Mouse (Mus musculus) MEL (cell line): Measurements from ENCODE around the gene Mylip. TPM values are rescaled to one million over a fixed set of nuclear protein-coding genes. Genes with fewer than 3 reads are reported as not detected.

Experiments used
- DNase-seq: peaks from one replicate; pipeline ENCODE4 v3.0.0; 2011; ENCODE audit warnings: low read depth, low spot score
- H3K27ac ChIP-seq: 2 replicates; pipeline ENCODE4 v1.5.1; 2012; ENCODE audit warnings: low read depth, mild to moderate bottlenecking, control low read depth, low read length, moderate library complexity; ENCODE audit not compliant: control insufficient read depth
- H3K27me3 ChIP-seq, 2 experiments: fragments of 150-350 bp in 1 of 2; sonication (generic) in 1 of 2; 2 replicates each; pipeline ENCODE4 v1.6.1; 2012; ENCODE audit warnings: low read length in 2 of 2, mild to moderate bottlenecking in 2 of 2, improper control_type of control experiment in 1 of 2, moderate library complexity in 1 of 2; ENCODE audit not compliant: insufficient read depth in 2 of 2, control insufficient read depth in 1 of 2
- H3K36me3 ChIP-seq, 2 experiments: 2 replicates each; pipeline ENCODE4 v1.6.1; 2012 to 2014; ENCODE audit warnings: low read length in 2 of 2, improper control_type of control experiment in 1 of 2, inconsistent platforms in 1 of 2, mild to moderate bottlenecking in 1 of 2; ENCODE audit not compliant: insufficient read depth in 2 of 2, control insufficient read depth in 1 of 2
- H3K4me1 ChIP-seq, 2 experiments: fragments of 150-350 bp in 1 of 2; sonication (generic) in 1 of 2; 2 replicates each; pipeline ENCODE4 v1.6.1; 2012; ENCODE audit warnings: low read length in 2 of 2, improper control_type of control experiment in 1 of 2, mild to moderate bottlenecking in 1 of 2; ENCODE audit not compliant: insufficient read depth in 2 of 2, control insufficient read depth in 1 of 2
- H3K4me3 ChIP-seq, 2 experiments: fragments of 150-350 bp in 1 of 2; sonication (generic) in 1 of 2; 2 replicates each; pipeline ENCODE4 v1.5.1; 2012; ENCODE audit warnings: low read depth in 2 of 2, low read length in 2 of 2, mild to moderate bottlenecking in 2 of 2, moderate library complexity in 2 of 2, control low read depth in 1 of 2, improper control_type of control experiment in 1 of 2; ENCODE audit not compliant: control insufficient read depth in 1 of 2, insufficient read depth in 1 of 2
- H3K79me2 ChIP-seq: 2 replicates; pipeline ENCODE4 v1.6.1; 2012; ENCODE audit warnings: mild to moderate bottlenecking, low read length, moderate library complexity; ENCODE audit not compliant: control insufficient read depth, poor library complexity, insufficient read depth
- H3K9ac ChIP-seq: 2 replicates; pipeline ENCODE4 v1.6.1; 2012; ENCODE audit warnings: low read depth, mild to moderate bottlenecking, control low read depth, low read length, moderate library complexity; ENCODE audit not compliant: control insufficient read depth, poor library complexity, severe bottlenecking
- H3K9me3 ChIP-seq: fragments of 150-350 bp; sonication (generic); replicated peaks from 2 replicates; pipeline ENCODE4 v1.6.1; 2012; ENCODE audit warnings: mild to moderate bottlenecking, low read length, improper control_type of control experiment, moderate library complexity; ENCODE audit not compliant: insufficient read depth
- BHLHE40 ChIP-seq: IDR thresholded peaks from 2 replicates; pipeline ENCODE4 v1.6.1; 2012; ENCODE audit warnings: low read depth, mild to moderate bottlenecking, inconsistent platforms, low read length, improper control_type of control experiment, borderline replicate concordance
- CHD2 ChIP-seq: IDR thresholded peaks from 2 replicates; pipeline ENCODE4 v1.6.1; 2011; ENCODE audit warnings: low read length, improper control_type of control experiment
- E2F4 ChIP-seq: IDR thresholded peaks from 2 replicates; pipeline ENCODE4 v1.6.1; 2011; ENCODE audit warnings: low read depth, low read length, improper control_type of control experiment, borderline replicate concordance
- ELF1 ChIP-seq: IDR thresholded peaks from 2 replicates; pipeline ENCODE4 v1.6.1; 2014; ENCODE audit warnings: low read depth, mild to moderate bottlenecking, inconsistent platforms, low read length, improper control_type of control experiment, moderate library complexity
- EP300 ChIP-seq, 2 experiments: IDR thresholded peaks; 2 replicates each; pipeline ENCODE4 v1.6.1; 2011; ENCODE audit warnings: improper control_type of control experiment in 2 of 2, low read length in 2 of 2, low read depth in 1 of 2, mild to moderate bottlenecking in 1 of 2
- ETS1 ChIP-seq: IDR thresholded peaks from 2 replicates; pipeline ENCODE4 v1.6.1; 2012; ENCODE audit warnings: low read depth, mild to moderate bottlenecking, inconsistent platforms, low read length, improper control_type of control experiment, moderate library complexity
- GATA1 ChIP-seq: IDR thresholded peaks from 2 replicates; pipeline ENCODE4 v1.6.1; 2011; ENCODE audit warnings: low read depth, low read length, improper control_type of control experiment
- MAFK ChIP-seq: IDR thresholded peaks from 2 replicates; pipeline ENCODE4 v1.6.1; 2011; ENCODE audit warnings: low read depth, mild to moderate bottlenecking, low read length, improper control_type of control experiment, borderline replicate concordance
- MAZ ChIP-seq: IDR thresholded peaks from 2 replicates; pipeline ENCODE4 v1.6.1; 2012; ENCODE audit warnings: low read depth, mild to moderate bottlenecking, inconsistent platforms, low read length, improper control_type of control experiment
- MXI1 ChIP-seq: IDR thresholded peaks from 2 replicates; pipeline ENCODE4 v1.6.1; 2011; ENCODE audit warnings: mild to moderate bottlenecking, low read depth, low read length, improper control_type of control experiment
- MYB ChIP-seq: IDR thresholded peaks from 2 replicates; pipeline ENCODE4 v1.6.1; 2011; ENCODE audit warnings: mild to moderate bottlenecking, low read depth, low read length, improper control_type of control experiment
- POLR2AphosphoS2 ChIP-seq: IDR thresholded peaks from 2 replicates; pipeline ENCODE4 v1.6.1; 2011; ENCODE audit warnings: low read length, improper control_type of control experiment
- RAD21 ChIP-seq: IDR thresholded peaks from 2 replicates; pipeline ENCODE4 v1.6.1; 2011; ENCODE audit warnings: mild to moderate bottlenecking, low read depth, low read length, improper control_type of control experiment
- SIN3A ChIP-seq: IDR thresholded peaks from 2 replicates; pipeline ENCODE4 v1.6.1; 2012; ENCODE audit warnings: low read length, improper control_type of control experiment, inconsistent platforms
- TAL1 ChIP-seq: IDR thresholded peaks from 2 replicates; pipeline ENCODE4 v1.6.1; 2012; ENCODE audit warnings: mild to moderate bottlenecking, inconsistent platforms, low read length, moderate library complexity, mixed read lengths
- TBP ChIP-seq: IDR thresholded peaks from 2 replicates; pipeline ENCODE4 v1.8.0; 2011; ENCODE audit warnings: low read depth, low read length, improper control_type of control experiment
- TCF12 ChIP-seq: IDR thresholded peaks from 2 replicates; pipeline ENCODE4 v1.6.1; 2014; ENCODE audit warnings: low read depth, mild to moderate bottlenecking, inconsistent platforms, low read length, improper control_type of control experiment, moderate library complexity
- UBTF ChIP-seq: IDR thresholded peaks from 2 replicates; pipeline ENCODE4 v1.6.1; 2012; ENCODE audit warnings: low read depth, mild to moderate bottlenecking, inconsistent platforms, low read length, improper control_type of control experiment, moderate library complexity, borderline replicate concordance; ENCODE audit not compliant: insufficient read depth
- USF1 ChIP-seq: IDR thresholded peaks from 2 replicates; pipeline ENCODE4 v1.6.1; 2014; ENCODE audit warnings: low read depth, mild to moderate bottlenecking, inconsistent platforms, low read length, improper control_type of control experiment, moderate library complexity
- USF2 ChIP-seq, 2 experiments: IDR thresholded peaks; 2 replicates each; pipeline ENCODE4 v1.6.1; 2011 to 2012; ENCODE audit warnings: improper control_type of control experiment in 2 of 2, low read length in 2 of 2, borderline replicate concordance in 1 of 2, inconsistent platforms in 1 of 2, low read depth in 1 of 2, mild to moderate bottlenecking in 1 of 2; ENCODE audit not compliant: insufficient read depth in 1 of 2
- ZC3H11A ChIP-seq: IDR thresholded peaks from 2 replicates; pipeline ENCODE4 v1.6.1; 2012; ENCODE audit warnings: low read depth, mild to moderate bottlenecking, inconsistent platforms, low read length, improper control_type of control experiment
- polyA plus RNA-seq, 2 experiments: library from polyadenylated mRNA; stranded (reverse) in 1 of 2; unstranded in 1 of 2; fragments of >175 nt in 1 of 2; fragments of >200 nt in 1 of 2; gene quantifications; 2 replicates each; pipeline versions ENCODE4 v1.2.1 to v1.2.4; 2012; ENCODE audit warnings: low replicate concordance in 2 of 2, low read depth in 1 of 2; ENCODE audit not compliant: insufficient read length in 2 of 2, insufficient read depth in 1 of 2, missing spikeins in 1 of 2
- total RNA-seq: library from RNA; depleted of rRNA; stranded (reverse); fragments of 300-350 nt; gene quantifications from 2 replicates; pipeline ENCODE4 v1.2.3, GENCODE M21; 2012

Mylip gene
- total and polyA plus RNA-seq, 3 experiments = 1.4 to 7.6 TPM; not detected in 1

- H3K79me2 ChIP-seq = no peaks in the 10 kb centered on the region
- no peak for TF ChIP-seq MXI1
- TF ChIP-seq ELF1 = no peak
- no peak for TF ChIP-seq SIN3A
- TF ChIP-seq UBTF = no peak
- peak; percentile 9 to 37; a peak in 1 of 4 replicates for TF ChIP-seq EP300 (IDR thresholded peaks at IDR 0.05; ENCODE audit: low read depth in 1 of 2, low read length in 2 of 2)
- TF ChIP-seq TAL1 = peak; percentile 65
- TF ChIP-seq TCF12 = peak; percentile 39; the same call in 1 of the 2 replicates
- DNase-seq = peak; percentile 56
- H3K36me3 ChIP-seq = peaks cover 0 to 21% of the 10 kb centered on the region in 2 experiments; a peak in 2 of 4 replicates
- no peak overlapping the region for H3K4me3 ChIP-seq
- H3K27ac ChIP-seq = 0 out of 2 replicates have a peak overlapping the region, but pooled peaks have one; percentile 3
- H3K4me1 ChIP-seq = peaks cover 0 to 24% of the 10 kb centered on the region in 2 experiments; a peak in 2 of 4 replicates
- no peaks in the 10 kb centered on the region for H3K9me3 ChIP-seq
- peak overlapping the region; percentile 7 for H3K9ac ChIP-seq
- H3K27me3 ChIP-seq = no peaks in the 10 kb centered on the region
Measured at GRCm38 (mm10) chr13:45442918-45443535, 53.5 kb downstream of the Mylip start.

DNA sequence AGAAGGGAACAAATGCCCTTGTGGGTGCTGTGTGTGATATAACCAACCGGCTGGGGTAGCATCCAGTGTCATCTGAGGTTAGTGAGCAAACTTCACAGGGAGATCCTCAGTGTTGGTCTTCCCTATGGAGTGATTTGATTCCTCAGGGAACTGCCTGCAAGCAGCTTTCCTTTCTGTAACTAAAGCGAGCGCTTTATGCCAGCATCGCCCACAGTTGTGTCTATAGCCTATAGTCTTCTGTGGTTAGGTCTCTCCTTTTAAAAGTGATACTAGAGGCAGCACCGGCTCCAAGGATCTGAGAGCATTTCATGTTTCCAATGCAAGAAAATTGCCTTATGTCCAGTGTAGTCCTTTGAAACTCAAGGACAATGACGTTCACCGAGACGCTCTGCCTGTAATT is 54.7 kb downstream of the Mylip start:
- no peak overlapping the region for H3K27ac ChIP-seq
- peaks cover 0 to 24% of the 10 kb centered on the region in 2 experiments; a peak in 2 of 4 replicates for H3K4me1 ChIP-seq
- H3K27me3 ChIP-seq = no peaks in the 10 kb centered on the region
- no peak for DNase-seq
- H3K9ac ChIP-seq = no peak overlapping the region
- TF ChIP-seq MAFK = no peak
- TF ChIP-seq POLR2AphosphoS2 = no peak
- TF ChIP-seq CHD2 = no peak
- no peak for TF ChIP-seq USF2 (IDR thresholded peaks at IDR 0.05; ENCODE audit: borderline replicate concordance in 1 of 2, insufficient read depth in 1 of 2, low read depth in 1 of 2, low read length in 2 of 2)
- TF ChIP-seq BHLHE40 = no peak
- TF ChIP-seq USF1 = no peak
- TF ChIP-seq E2F4 = no peak
- TF ChIP-seq MYB = no peak
- no peak for TF ChIP-seq GATA1
- no peak for TF ChIP-seq EP300 (IDR thresholded peaks at IDR 0.05; ENCODE audit: low read depth in 1 of 2, low read length in 2 of 2)
- TF ChIP-seq ZC3H11A = no peak
- no peak for TF ChIP-seq RAD21
- TF ChIP-seq MAZ = no peak
- no peak for TF ChIP-seq TBP
- TF ChIP-seq ETS1 = no peak
- H3K4me3 ChIP-seq = no peak overlapping the region
- no peaks in the 10 kb centered on the region for H3K79me2 ChIP-seq
- peaks cover 0 to 21% of the 10 kb centered on the region in 2 experiments; a peak in 2 of 4 replicates for H3K36me3 ChIP-seq
- no peaks in the 10 kb centered on the region for H3K9me3 ChIP-seq
